Mouse (Mus musculus) hindbrain, postnatal 0 days (tissue): ENCODE data around the gene Wars2. TPM values are rescaled to one million over a fixed set of nuclear protein-coding genes. Genes with fewer than 3 reads are reported as not detected.

ENCODE experiments used
- ATAC-seq: fragments of 200-750 bp; cut with Nextera tagmentation; 2 replicates; pipeline ENCODE4 v1.8.0; 2017; ENCODE audit warnings: mild to moderate bottlenecking, moderate TSS enrichment, moderate library complexity
- DNase-seq: peaks from one replicate; pipeline ENCODE4 v3.0.0-alpha.2; 2015; ENCODE audit warnings: low spot score
- H3K27ac ChIP-seq: fragments of 300-500 bp; sonication (generic); 2 replicates; pipeline ENCODE4 v1.5.1; 2014; ENCODE audit warnings: mild to moderate bottlenecking
- H3K27me3 ChIP-seq: fragments of 300-500 bp; sonication (generic); 2 replicates; pipeline ENCODE4 v1.6.1; 2014; ENCODE audit warnings: low read length, mixed read lengths; ENCODE audit not compliant: insufficient read depth
- H3K36me3 ChIP-seq: fragments of 300-500 bp; sonication (generic); 2 replicates; pipeline ENCODE4 v1.6.1; 2014; ENCODE audit warnings: low read length, mixed read lengths; ENCODE audit not compliant: insufficient read depth
- H3K4me1 ChIP-seq: fragments of 300-500 bp; sonication (generic); 2 replicates; pipeline ENCODE4 v1.6.1; 2014; ENCODE audit warnings: antibody characterized with exemption, low read length, mixed read lengths; ENCODE audit not compliant: insufficient read depth
- H3K4me2 ChIP-seq: fragments of 300-500 bp; sonication (generic); 2 replicates; pipeline ENCODE4 v1.6.1; 2014; ENCODE audit warnings: low read depth, mild to moderate bottlenecking, low read length, moderate library complexity, mixed read lengths
- H3K4me3 ChIP-seq: fragments of 300-500 bp; sonication (generic); 2 replicates; pipeline ENCODE4 v1.5.1; 2014; ENCODE audit warnings: low read length
- H3K9ac ChIP-seq: fragments of 300-500 bp; sonication (generic); replicated peaks from 2 replicates; pipeline ENCODE4 v1.6.1; 2014; ENCODE audit warnings: mild to moderate bottlenecking, low read length, moderate library complexity, mixed read lengths
- H3K9me3 ChIP-seq: fragments of 300-500 bp; sonication (generic); 2 replicates; pipeline ENCODE4 v1.6.1; 2016; ENCODE audit warnings: low read length, mixed read lengths
- CTCF ChIP-seq: IDR thresholded peaks from 2 replicates; pipeline ENCODE4 v1.5.1; 2016; ENCODE audit warnings: antibody characterized with exemption, control low read depth, low read depth
- WGBS: fragments of 180-500 bp; shearing (Covaris S2); extraction: QIAGEN DNeasy Blood & Tissue Kit; methylation state at CpG from one replicate; pipeline ENCODE4 v1.1.7; 2014; 5-methylcytosine and 5-hydroxymethylcytosine counted together
- polyA plus RNA-seq: library from polyadenylated mRNA; unstranded; fragments of >200 nt; fragmentation: Nextera tagmentation; extraction: Ambion mirVana; gene quantifications from 2 replicates; pipeline ENCODE4 v1.2.1, GENCODE M21; 2015
- total RNA-seq: library from RNA; depleted of rRNA; stranded (reverse); fragments of >200 nt; gene quantifications from 2 replicates; pipeline ENCODE4 v1.2.3, GENCODE M21; 2014

Wars2 gene
- total and polyA plus RNA-seq, 2 experiments from 2014 or later, result 5.1 to 11.1 TPM

- DNase-seq (no peak), ATAC-seq (no peak)
- Histone ChIP-seq H3K27ac (no peak overlapping the region), H3K9me3 (no peaks in the 10 kb centered on the region), H3K4me2 (no peak overlapping the region), H3K4me1 (no peaks in the 10 kb centered on the region), H3K9ac (no peak overlapping the region), H3K4me3 (no peak overlapping the region), H3K27me3 (no peaks in the 10 kb centered on the region), H3K36me3 (no peaks in the 10 kb centered on the region)
- TF ChIP-seq CTCF, result no peak
- 41% methylated on average over 4 of the region's 4 CpGs for WGBS
Measured at GRCm38 (mm10) chr3:99157451-99158015, 16.7 kb downstream of the Wars2 start.

DNA sequence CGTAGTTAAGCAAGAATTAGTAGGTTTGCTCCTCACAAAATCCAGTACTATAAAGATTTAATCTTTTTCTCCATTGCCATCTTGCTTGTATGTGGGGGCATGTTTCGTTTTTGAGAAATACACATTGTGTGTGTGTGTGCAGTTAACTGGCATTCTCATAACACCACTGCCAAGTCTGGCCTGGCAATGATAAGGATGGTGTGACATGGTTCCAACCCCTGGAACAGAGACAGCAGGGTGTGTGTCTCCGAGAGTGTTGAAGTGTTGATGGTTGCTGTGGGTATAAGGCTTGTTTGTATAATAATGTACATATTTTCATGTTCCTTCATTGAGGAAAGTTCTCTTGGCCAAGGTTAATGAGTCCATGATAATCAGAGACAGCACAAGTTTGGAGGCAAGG, 19.1 kb downstream of the Wars2 start:
- Histone ChIP-seq H3K9me3 (no peaks in the 10 kb centered on the region), H3K36me3 (no peaks in the 10 kb centered on the region), H3K4me1 (no peaks in the 10 kb centered on the region), H3K4me2 (no peak overlapping the region), H3K27me3 (no peaks in the 10 kb centered on the region), H3K9ac (no peak overlapping the region), H3K4me3 (no peak overlapping the region), H3K27ac (no peak overlapping the region)
- 94% methylated on average over 3 of the region's 3 CpGs for WGBS
- no peak for TF ChIP-seq CTCF
- ATAC-seq (no peak), DNase-seq (no peak)

GRCm38 (mm10) chr3:99162191-99162590, 21.3 kb downstream of the Wars2 start:
- no peak overlapping the region for H3K4me3 ChIP-seq
- DNase-seq (no peak), ATAC-seq (no peak)
- H3K9me3 ChIP-seq, result no peaks in the 10 kb centered on the region
- H3K9ac ChIP-seq, result no peak overlapping the region
- WGBS, result 96% methylated on average over 2 of the region's 2 CpGs
- H3K36me3 ChIP-seq, result no peaks in the 10 kb centered on the region
- no peak for TF ChIP-seq CTCF
- H3K4me2 ChIP-seq, result no peak overlapping the region
- H3K27ac ChIP-seq, result no peak overlapping the region
- no peaks in the 10 kb centered on the region for H3K27me3 ChIP-seq
- H3K4me1 ChIP-seq, result no peaks in the 10 kb centered on the region

DNA sequence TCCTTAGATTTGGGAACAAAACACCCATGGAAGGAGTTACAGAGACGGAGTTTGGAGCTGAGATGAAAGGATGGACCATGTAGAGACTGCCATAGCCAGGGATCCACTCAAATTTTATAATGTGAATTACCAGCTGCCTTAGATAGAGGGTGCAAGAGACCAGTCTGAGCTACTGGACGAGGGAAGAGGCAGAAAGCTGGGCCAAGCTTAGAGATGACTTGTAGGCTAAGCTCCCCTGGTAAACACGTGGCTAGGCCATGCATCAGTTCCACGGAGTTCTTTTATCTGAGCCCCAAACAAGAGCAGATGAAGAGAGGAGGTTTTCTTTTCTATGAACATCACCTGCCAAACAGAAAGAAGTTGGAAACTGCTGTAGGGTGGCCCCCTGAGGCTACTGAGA, 26.9 kb downstream of the Wars2 start:
- no peak for TF ChIP-seq CTCF
- 55% methylated on average over 4 of the region's 4 CpGs for WGBS

GRCm38 (mm10) chr3:99173178-99173577, 32.3 kb downstream of the Wars2 start:
- H3K27me3 ChIP-seq, result no peaks in the 10 kb centered on the region
- no peak overlapping the region for H3K9ac ChIP-seq
- WGBS, result 84% methylated on average over 5 of the region's 5 CpGs
- no peak for DNase-seq
- no peaks in the 10 kb centered on the region for H3K36me3 ChIP-seq
- no peak for ATAC-seq
- no peak overlapping the region for H3K4me3 ChIP-seq
- H3K9me3 ChIP-seq, result no peaks in the 10 kb centered on the region
- TF ChIP-seq CTCF, result no peak
- no peak overlapping the region for H3K4me2 ChIP-seq
- no peaks in the 10 kb centered on the region; the same call in 1 of the 2 replicates for H3K4me1 ChIP-seq
- no peak overlapping the region for H3K27ac ChIP-seq

More for the DNA sequence above, 26.9 kb downstream of the Wars2 start:
- H3K27ac ChIP-seq, result no peak overlapping the region
- no peak overlapping the region for H3K4me2 ChIP-seq
- ATAC-seq (no peak), DNase-seq (no peak)
- H3K36me3 ChIP-seq, result no peaks in the 10 kb centered on the region
- H3K9ac ChIP-seq, result no peak overlapping the region
- no peaks in the 10 kb centered on the region for H3K4me1 ChIP-seq
- no peak overlapping the region for H3K4me3 ChIP-seq
- no peaks in the 10 kb centered on the region for H3K9me3 ChIP-seq
- H3K27me3 ChIP-seq, result no peaks in the 10 kb centered on the region

GRCm38 (mm10) chr3:99174658-99175304, 33.9 kb downstream of the Wars2 start:
- Histone ChIP-seq H3K9ac (no peak overlapping the region), H3K27ac (no peak overlapping the region), H3K27me3 (no peaks in the 10 kb centered on the region), H3K4me1 (no peaks in the 10 kb centered on the region; the same call in 1 of the 2 replicates), H3K36me3 (no peaks in the 10 kb centered on the region), H3K9me3 (no peaks in the 10 kb centered on the region), H3K4me2 (0 out of 2 replicates have a peak overlapping the region, but pooled peaks have one; percentile 3), H3K4me3 (no peak overlapping the region)
- DNase-seq, result peak; percentile 14
- no peak for TF ChIP-seq CTCF
- 63% methylated on average over 9 of the region's 9 CpGs for WGBS
- ATAC-seq, result peak; percentile 51; the same call in 1 of the 2 replicates
